Mouse (Mus musculus) midbrain, embryonic 14.5 days (tissue): ENCODE measurements at regions not wholly inside any gene's neighbourhood (a gene's known extent, or its start where the extent isn't known, plus 50 kb on each side); places are given as distances from the start of the nearest gene placed in this dataset.

ENCODE experiments used
- ATAC-seq: fragments of 200-750 bp; cut with Nextera tagmentation; 2 replicates; pipeline ENCODE4 v1.8.0; 2017; ENCODE audit warnings: moderate number of reproducible peaks, moderate library complexity; ENCODE audit not compliant: low FRiP score, low TSS enrichment
- DNase-seq: peaks from one replicate; pipeline ENCODE4 v3.0.0-alpha.2; 2015
- H3K27ac ChIP-seq: fragments of 300-500 bp; sonication (generic); replicated peaks from 2 replicates; pipeline ENCODE4 v1.5.1; 2014; ENCODE audit warnings: mild to moderate bottlenecking, low read depth, low read length, moderate library complexity
- H3K27me3 ChIP-seq: fragments of 300-500 bp; sonication (generic); 2 replicates; pipeline ENCODE4 v1.6.1; 2014; ENCODE audit warnings: low read length, control low read depth, mixed read lengths; ENCODE audit not compliant: control insufficient read depth, insufficient read depth
- H3K36me3 ChIP-seq: fragments of 300-500 bp; sonication (generic); 2 replicates; pipeline ENCODE4 v1.6.1; 2014; ENCODE audit warnings: low read length, control low read depth; ENCODE audit not compliant: control insufficient read depth, insufficient read depth
- H3K4me1 ChIP-seq: fragments of 300-500 bp; sonication (generic); 2 replicates; pipeline ENCODE4 v1.6.1; 2014; ENCODE audit warnings: mild to moderate bottlenecking, antibody characterized with exemption, low read length, control low read depth; ENCODE audit not compliant: control insufficient read depth, insufficient read depth
- H3K4me2 ChIP-seq: fragments of 300-500 bp; sonication (generic); 2 replicates; pipeline ENCODE4 v1.6.1; 2014; ENCODE audit warnings: mild to moderate bottlenecking, low read length, moderate library complexity
- H3K4me3 ChIP-seq: fragments of 300-500 bp; sonication (generic); replicated peaks from 2 replicates; pipeline ENCODE4 v1.5.1; 2014; ENCODE audit warnings: low read depth, low read length
- H3K9ac ChIP-seq: fragments of 300-500 bp; sonication (generic); replicated peaks from 2 replicates; pipeline ENCODE4 v1.6.1; 2014; ENCODE audit warnings: mild to moderate bottlenecking, low read length, moderate library complexity
- H3K9me3 ChIP-seq: fragments of 300-500 bp; sonication (generic); 2 replicates; pipeline ENCODE4 v1.6.1; 2016; ENCODE audit warnings: low read length, control low read depth, mixed read lengths; ENCODE audit not compliant: control insufficient read depth
- WGBS: fragments of 180-500 bp; shearing (Covaris S2); extraction: QIAGEN DNeasy Blood & Tissue Kit; methylation state at CpG from one replicate; pipeline ENCODE4 v1.1.7; 2014; 5-methylcytosine and 5-hydroxymethylcytosine counted together

DNA sequence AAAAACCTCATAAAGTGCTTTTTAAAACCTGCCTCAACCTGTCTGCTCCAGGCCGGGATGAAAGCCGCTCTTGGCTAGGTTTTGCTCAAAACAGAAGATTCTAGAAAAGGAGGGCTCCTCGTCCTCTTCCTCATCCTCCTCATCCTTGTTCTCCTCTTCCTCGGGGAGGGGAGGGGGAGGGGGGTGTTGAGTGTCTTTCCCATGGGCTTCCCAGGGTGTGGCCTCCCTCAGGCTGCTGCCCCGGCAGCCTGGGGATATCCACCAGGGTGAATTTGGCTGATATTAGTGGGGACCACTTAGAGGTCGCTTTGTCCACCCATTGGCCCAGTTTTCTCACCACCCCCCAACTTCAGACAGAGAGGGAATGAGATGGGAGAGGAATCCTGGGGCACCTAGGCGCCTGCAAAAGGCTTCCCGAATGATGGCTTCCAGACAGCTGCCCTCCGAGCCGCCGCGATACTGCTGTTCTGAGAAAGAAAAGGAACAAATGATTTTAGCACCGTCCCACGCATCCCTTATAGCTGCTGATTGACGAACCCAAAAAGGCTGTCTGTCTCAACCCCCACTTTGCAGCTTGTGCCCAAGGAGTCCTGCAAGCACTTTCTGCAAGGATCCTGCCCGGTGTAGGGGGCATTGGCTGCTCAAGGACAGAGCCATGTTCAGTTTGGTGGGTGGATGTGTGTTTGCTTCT, 115.5 kb downstream of the 2410131K14Rik start:
- H3K4me3 ChIP-seq: no peak overlapping the region
- no peaks in the 10 kb centered on the region for H3K4me1 ChIP-seq
- H3K9ac ChIP-seq: no peak overlapping the region
- H3K36me3 ChIP-seq: no peaks in the 10 kb centered on the region
- H3K4me2 ChIP-seq: no peak overlapping the region
- ATAC-seq (no peak), DNase-seq (no peak)
- WGBS: 78% methylated on average over 16 of the region's 16 CpGs
- no peak overlapping the region for H3K27ac ChIP-seq
- H3K9me3 ChIP-seq: no peaks in the 10 kb centered on the region
- H3K27me3 ChIP-seq: no peaks in the 10 kb centered on the region

- no peaks in the 10 kb centered on the region for H3K36me3 ChIP-seq
- H3K9ac ChIP-seq: no peak overlapping the region
- 82% methylated on average over 13 of the region's 13 CpGs for WGBS
- H3K4me2 ChIP-seq: no peak overlapping the region
- no peak for DNase-seq
- H3K27ac ChIP-seq: no peak overlapping the region
- ATAC-seq: no peak
- no peaks in the 10 kb centered on the region for H3K27me3 ChIP-seq
- no peak overlapping the region for H3K4me3 ChIP-seq
- no peaks in the 10 kb centered on the region for H3K9me3 ChIP-seq
- H3K4me1 ChIP-seq: no peaks in the 10 kb centered on the region
These were observed 116.3 kb downstream of the 2410131K14Rik start for GRCm38 (mm10) chr5:118361133-118361852.

GRCm38 (mm10) chr5:118361853-118362406, 116.9 kb downstream of the 2410131K14Rik start:
- no peak overlapping the region for H3K27ac ChIP-seq
- ATAC-seq (no peak), DNase-seq (no peak)
- H3K36me3 ChIP-seq: no peaks in the 10 kb centered on the region
- no peaks in the 10 kb centered on the region for H3K4me1 ChIP-seq
- H3K4me2 ChIP-seq: no peak overlapping the region
- 77% methylated on average over 8 of the region's 8 CpGs for WGBS
- no peaks in the 10 kb centered on the region for H3K9me3 ChIP-seq
- no peak overlapping the region for H3K4me3 ChIP-seq
- no peak overlapping the region for H3K9ac ChIP-seq
- no peaks in the 10 kb centered on the region for H3K27me3 ChIP-seq

- H3K27ac ChIP-seq: no peak overlapping the region
- no peaks in the 10 kb centered on the region for H3K27me3 ChIP-seq
- no peak overlapping the region for H3K4me2 ChIP-seq
- H3K4me3 ChIP-seq: no peak overlapping the region
- H3K9me3 ChIP-seq: no peaks in the 10 kb centered on the region
- H3K36me3 ChIP-seq: no peaks in the 10 kb centered on the region
- no peak for ATAC-seq
- H3K4me1 ChIP-seq: no peaks in the 10 kb centered on the region
- no peak for DNase-seq
- WGBS: 66% methylated on average over 4 of the region's 4 CpGs
- no peak overlapping the region for H3K9ac ChIP-seq
These were observed 117.7 kb downstream of the 2410131K14Rik start for GRCm38 (mm10) chr5:118362738-118363137.

- H3K27me3 ChIP-seq: no peaks in the 10 kb centered on the region
- H3K9me3 ChIP-seq: no peaks in the 10 kb centered on the region
- no peak overlapping the region for H3K4me3 ChIP-seq
- no peak overlapping the region for H3K27ac ChIP-seq
- H3K4me2 ChIP-seq: no peak overlapping the region
- ATAC-seq: no peak
- H3K4me1 ChIP-seq: no peaks in the 10 kb centered on the region
- no peak overlapping the region for H3K9ac ChIP-seq
- no peak for DNase-seq
- H3K36me3 ChIP-seq: no peaks in the 10 kb centered on the region
- WGBS: 77% methylated on average over 6 of the region's 6 CpGs
These were observed 118.1 kb downstream of the 2410131K14Rik start for GRCm38 (mm10) chr5:118363154-118363553.

- Histone ChIP-seq H3K27ac (no peak overlapping the region), H3K4me1 (no peaks in the 10 kb centered on the region), H3K27me3 (no peaks in the 10 kb centered on the region), H3K9me3 (no peaks in the 10 kb centered on the region), H3K9ac (no peak overlapping the region), H3K4me2 (no peak overlapping the region), H3K36me3 (no peaks in the 10 kb centered on the region), H3K4me3 (no peak overlapping the region)
- DNase-seq (no peak), ATAC-seq (no peak)
- 95% methylated on average over 4 of the region's 4 CpGs for WGBS
These were observed 119.6 kb downstream of the 2410131K14Rik start for GRCm38 (mm10) chr5:118364646-118365045.

DNA sequence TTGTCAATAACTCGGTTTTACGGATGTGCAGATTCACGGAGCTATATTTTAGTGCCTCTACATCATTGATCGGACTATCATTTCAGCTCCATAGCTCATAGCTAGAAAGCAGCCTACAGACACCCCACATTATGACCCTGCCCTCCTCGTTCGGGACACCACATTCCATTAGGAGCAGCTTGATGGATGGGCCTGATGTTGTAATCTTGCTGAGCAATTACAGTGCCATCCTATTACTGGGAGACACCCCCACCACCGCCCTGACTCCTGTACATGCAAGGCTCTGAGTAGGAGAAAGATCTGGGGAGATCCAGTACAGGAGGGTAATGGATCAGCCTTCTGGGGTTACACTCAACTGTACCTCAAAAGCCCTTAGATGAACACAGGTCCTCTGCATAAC, 120.2 kb downstream of the 2410131K14Rik start:
- Histone ChIP-seq H3K4me3 (no peak overlapping the region), H3K9me3 (no peaks in the 10 kb centered on the region), H3K27ac (no peak overlapping the region), H3K9ac (no peak overlapping the region), H3K36me3 (no peaks in the 10 kb centered on the region), H3K27me3 (no peaks in the 10 kb centered on the region), H3K4me2 (no peak overlapping the region), H3K4me1 (no peaks in the 10 kb centered on the region)
- WGBS: 92% methylated on average over 7 of the region's 7 CpGs
- ATAC-seq: no peak
- no peak for DNase-seq

GRCm38 (mm10) chr5:118365651-118366050, 120.6 kb downstream of the 2410131K14Rik start:
- no peak overlapping the region for H3K4me3 ChIP-seq
- H3K4me2 ChIP-seq: no peak overlapping the region
- ATAC-seq (no peak), DNase-seq (no peak)
- no peaks in the 10 kb centered on the region for H3K27me3 ChIP-seq
- no peak overlapping the region for H3K9ac ChIP-seq
- H3K36me3 ChIP-seq: no peaks in the 10 kb centered on the region
- H3K9me3 ChIP-seq: no peaks in the 10 kb centered on the region
- WGBS: 38% methylated on average over 5 of the region's 5 CpGs
- no peak overlapping the region for H3K27ac ChIP-seq
- H3K4me1 ChIP-seq: no peaks in the 10 kb centered on the region

- DNase-seq: no peak
- Histone ChIP-seq H3K4me2 (no peak overlapping the region), H3K9ac (no peak overlapping the region), H3K27me3 (no peaks in the 10 kb centered on the region), H3K36me3 (no peaks in the 10 kb centered on the region), H3K4me1 (no peaks in the 10 kb centered on the region), H3K9me3 (no peaks in the 10 kb centered on the region), H3K4me3 (no peak overlapping the region), H3K27ac (no peak overlapping the region)
- ATAC-seq: no peak
- WGBS: 91% methylated on average over 11 of the region's 11 CpGs
These were observed 122.0 kb downstream of the 2410131K14Rik start for GRCm38 (mm10) chr5:118367047-118367446.
